Mouse (Mus musculus) lung, postnatal 25 days (tissue): ENCODE data around the gene Chst10.

Experiments
- DNase-seq: peaks from one replicate; pipeline ENCODE4 v3.0.0; 2022; ENCODE audit warnings: low spot score

The Chst10 gene

GRCm38 (mm10) chr1:38869398-38870195 lies 28.4 kb downstream of the Chst10 start:
- DNase-seq = no peak

GRCm38 (mm10) chr1:38866242-38866641 lies 31.7 kb downstream of the Chst10 start:
- DNase-seq = no peak

- DNase-seq = no peak
These were observed 33.6 kb downstream of the Chst10 start for GRCm38 (mm10) chr1:38864341-38864740.

- no peak for DNase-seq
These were observed 35.7 kb downstream of the Chst10 start for GRCm38 (mm10) chr1:38862213-38862612.

GRCm38 (mm10) chr1:38860867-38861524 lies 37.0 kb downstream of the Chst10 start:
- DNase-seq = no peak

GRCm38 (mm10) chr1:38860207-38860606 lies 37.8 kb downstream of the Chst10 start:
- DNase-seq = no peak

GRCm38 (mm10) chr1:38856196-38856595 lies 41.8 kb downstream of the Chst10 start:
- DNase-seq = no peak

GRCm38 (mm10) chr1:38852250-38852649 lies 45.7 kb downstream of the Chst10 start:
- DNase-seq = no peak

- no peak for DNase-seq
These were observed 47.3 kb downstream of the Chst10 start for GRCm38 (mm10) chr1:38850650-38851049.

GRCm38 (mm10) chr1:38848451-38849289 lies 49.3 kb downstream of the Chst10 start:
- no peak for DNase-seq

- no peak for DNase-seq
These were observed 50.0 kb downstream of the Chst10 start for GRCm38 (mm10) chr1:38847975-38848374.

GRCm38 (mm10) chr1:38843275-38843674 lies 54.7 kb downstream of the Chst10 start:
- no peak for DNase-seq

GRCm38 (mm10) chr1:38842861-38843260 lies 55.1 kb downstream of the Chst10 start:
- DNase-seq = no peak

GRCm38 (mm10) chr1:38839944-38840343 lies 58.0 kb downstream of the Chst10 start:
- no peak for DNase-seq

GRCm38 (mm10) chr1:38836477-38836872 lies 61.5 kb downstream of the Chst10 start, which contains the start of gene Lonrf2:
TSS of gene Lonrf2 (minus strand) at chr1:38836711.
- DNase-seq = no peak

GRCm38 (mm10) chr1:38835568-38836476 lies 62.1 kb downstream of the Chst10 start:
- DNase-seq = no peak

- DNase-seq = no peak
These were observed 63.1 kb downstream of the Chst10 start for GRCm38 (mm10) chr1:38834899-38835298.

- no peak for DNase-seq
These were observed 73.0 kb downstream of the Chst10 start for GRCm38 (mm10) chr1:38824926-38825325.

GRCm38 (mm10) chr1:38823851-38824250 lies 74.1 kb downstream of the Chst10 start:
- DNase-seq = no peak

- DNase-seq = no peak
These were observed 78.3 kb downstream of the Chst10 start for GRCm38 (mm10) chr1:38819691-38820090.

- no peak for DNase-seq
These were observed 80.3 kb downstream of the Chst10 start for GRCm38 (mm10) chr1:38817671-38818070.
